Mouse (Mus musculus) kidney, adult 2 months (tissue): ENCODE data around the gene Col8a1. TPM values are rescaled to one million over a fixed set of nuclear protein-coding genes. Genes with fewer than 3 reads are reported as not detected.

ENCODE experiments used
- DNase-seq: peaks from one replicate; pipeline ENCODE4 v3.0.0; 2021
- H3K27ac ChIP-seq: fragments of 200-500 bp; 2 replicates; pipeline ENCODE4 v1.5.1; 2012; ENCODE audit warnings: low read depth, low read length, control low read depth, inconsistent platforms; ENCODE audit not compliant: insufficient read depth
- H3K27me3 ChIP-seq: fragments of 200-500 bp; replicated peaks from 2 replicates; pipeline ENCODE4 v1.6.1; 2012; ENCODE audit warnings: mild to moderate bottlenecking, moderate library complexity, low read length, inconsistent platforms; ENCODE audit not compliant: control insufficient read depth, insufficient read depth
- H3K36me3 ChIP-seq: fragments of 200-500 bp; 2 replicates; pipeline ENCODE4 v1.6.1; 2012; ENCODE audit warnings: mild to moderate bottlenecking, moderate library complexity, low read length, inconsistent platforms; ENCODE audit not compliant: control insufficient read depth, insufficient read depth
- H3K4me1 ChIP-seq: fragments of 200-500 bp; 2 replicates; pipeline ENCODE4 v1.6.1; 2011; ENCODE audit warnings: low read length; ENCODE audit not compliant: control insufficient read depth, insufficient read depth
- H3K4me3 ChIP-seq: fragments of 200-500 bp; 2 replicates; pipeline ENCODE4 v1.5.1; 2011; ENCODE audit warnings: mild to moderate bottlenecking, low read depth, low read length, control low read depth; ENCODE audit not compliant: insufficient read depth
- CTCF ChIP-seq: fragments of 200-500 bp; conservative IDR thresholded peaks from 2 replicates; pipeline ENCODE4 v1.5.1; 2011; ENCODE audit warnings: low read depth, mild to moderate bottlenecking, control low read depth, low read length, moderate library complexity, mixed read lengths; ENCODE audit not compliant: insufficient read depth, insufficient read length
- POLR2A ChIP-seq: fragments of 200-500 bp; IDR thresholded peaks from one replicate; pipeline ENCODE4 v1.6.1; 2011; ENCODE audit warnings: low read depth, low read length, control low read depth
- WGBS: fragments of 180-500 bp; shearing (Covaris S2); methylation state at CpG from one replicate; pipeline ENCODE4 v1.1.7; 2018; 5-methylcytosine and 5-hydroxymethylcytosine counted together
- polyA plus RNA-seq: library from polyadenylated mRNA; depleted of rRNA; stranded (reverse); fragments of >200 nt; gene quantifications from 2 replicates; pipeline ENCODE4 v1.2.3, GENCODE M21; 2012

The Col8a1 gene
- polyA plus RNA-seq, 1 experiment, result 2.1 TPM

DNA sequence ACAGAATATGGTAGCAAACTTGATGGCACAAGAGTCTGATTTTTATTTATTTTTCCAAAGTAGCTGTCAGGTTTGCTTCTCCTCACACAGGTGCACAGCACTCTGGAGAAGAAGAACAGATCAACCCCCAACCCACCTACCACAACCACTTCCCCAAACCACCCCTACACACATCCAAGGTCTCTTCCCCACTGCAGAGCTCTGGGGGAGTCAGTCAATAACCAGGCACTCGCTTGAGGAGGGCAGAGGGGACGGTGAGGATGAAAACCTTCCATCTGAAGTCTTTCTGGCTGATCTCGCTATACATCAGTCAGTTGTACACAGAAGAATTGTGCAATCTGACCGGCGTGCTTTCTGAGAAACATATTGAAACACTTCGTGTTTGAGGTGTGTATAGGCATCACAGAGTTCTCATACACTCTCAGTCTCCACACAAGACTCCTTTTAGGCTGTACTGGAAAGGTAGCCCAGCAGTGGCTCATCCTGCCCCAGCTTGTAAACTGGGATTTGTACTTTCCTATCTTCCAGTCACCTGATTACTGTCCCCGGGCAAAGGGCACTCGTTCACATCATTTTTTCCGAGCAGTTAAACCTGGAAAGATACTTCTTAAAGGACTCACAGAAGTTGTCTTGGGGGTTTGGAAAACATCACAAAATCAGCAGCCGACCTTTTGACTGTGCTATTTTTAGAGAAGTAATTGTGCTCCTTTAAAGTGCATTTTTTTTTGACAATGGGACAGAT lies 827 bp downstream of the Col8a1 start:
- Histone ChIP-seq H3K27me3 (no peaks in the 10 kb centered on the region), H3K4me1 (no peaks in the 10 kb centered on the region), H3K36me3 (no peaks in the 10 kb centered on the region), H3K27ac (0 out of 2 replicates have a peak overlapping the region, but pooled peaks have one; percentile 41), H3K4me3 (no peak overlapping the region)
- DNase-seq, result peak; percentile 48
- WGBS, result 47% methylated on average over 10 of the region's 10 CpGs
- no peak for TF ChIP-seq CTCF
- no peak for TF ChIP-seq POLR2A

GRCm38 (mm10) chr16:57750549-57750948 lies 4.0 kb downstream of the Col8a1 start:
- TF ChIP-seq CTCF, result no peak
- no peaks in the 10 kb centered on the region for H3K4me1 ChIP-seq
- DNase-seq, result no peak
- no peak overlapping the region for H3K4me3 ChIP-seq
- no peak overlapping the region for H3K27ac ChIP-seq
- no peaks in the 10 kb centered on the region for H3K36me3 ChIP-seq
- WGBS, result 58% methylated on average over 2 of the region's 2 CpGs
- no peaks in the 10 kb centered on the region for H3K27me3 ChIP-seq

GRCm38 (mm10) chr16:57748093-57748492 lies 6.4 kb downstream of the Col8a1 start:
- TF ChIP-seq POLR2A (no peak), CTCF (no peak)
- H3K4me3 ChIP-seq, result no peak overlapping the region
- DNase-seq, result peak; percentile 13
- H3K4me1 ChIP-seq, result no peaks in the 10 kb centered on the region
- WGBS, result 57% methylated on average over 3 of the region's 3 CpGs
- H3K36me3 ChIP-seq, result no peaks in the 10 kb centered on the region
- H3K27ac ChIP-seq, result no peak overlapping the region
- H3K27me3 ChIP-seq, result no peaks in the 10 kb centered on the region

DNA sequence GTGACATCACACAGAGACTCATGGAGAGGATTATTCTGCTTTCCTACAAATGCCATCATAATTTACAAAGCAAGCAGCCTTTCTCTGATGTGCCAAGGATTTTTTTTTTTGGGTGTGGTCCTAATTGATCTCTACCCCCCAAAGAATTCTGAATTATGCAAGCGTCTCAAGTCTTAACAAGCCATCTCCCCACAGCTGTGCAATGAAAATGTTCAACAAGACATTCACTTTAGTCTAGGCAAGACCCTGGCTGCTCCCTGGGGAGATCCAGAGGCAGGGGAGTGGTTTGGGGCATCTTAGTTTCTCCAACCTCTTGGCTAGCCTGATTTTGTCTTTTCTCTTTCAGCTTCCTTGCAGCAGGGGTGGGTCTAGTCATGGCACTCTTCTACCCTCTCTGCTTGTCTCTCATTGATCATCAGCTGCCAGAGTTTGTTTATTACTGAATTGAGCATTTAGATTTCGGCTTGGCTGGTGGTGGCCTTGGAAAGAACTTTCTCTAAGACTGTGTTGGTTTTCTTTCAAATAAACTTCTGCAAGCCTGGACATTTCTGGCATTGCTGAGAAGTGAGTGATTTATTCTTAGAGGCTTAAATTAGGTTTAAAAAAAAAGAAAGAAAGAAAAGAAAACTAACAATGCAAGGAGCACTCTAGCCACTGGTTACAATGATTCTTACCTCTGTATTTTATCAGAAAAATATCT lies 7.0 kb downstream of the Col8a1 start:
- TF ChIP-seq POLR2A (no peak), CTCF (no peak)
- H3K36me3 ChIP-seq, result no peaks in the 10 kb centered on the region
- H3K4me1 ChIP-seq, result no peaks in the 10 kb centered on the region
- H3K27me3 ChIP-seq, result no peaks in the 10 kb centered on the region
- H3K4me3 ChIP-seq, result no peak overlapping the region
- no peak for DNase-seq
- no peak overlapping the region for H3K27ac ChIP-seq
- 65% methylated on average over 2 of the region's 2 CpGs for WGBS

DNA sequence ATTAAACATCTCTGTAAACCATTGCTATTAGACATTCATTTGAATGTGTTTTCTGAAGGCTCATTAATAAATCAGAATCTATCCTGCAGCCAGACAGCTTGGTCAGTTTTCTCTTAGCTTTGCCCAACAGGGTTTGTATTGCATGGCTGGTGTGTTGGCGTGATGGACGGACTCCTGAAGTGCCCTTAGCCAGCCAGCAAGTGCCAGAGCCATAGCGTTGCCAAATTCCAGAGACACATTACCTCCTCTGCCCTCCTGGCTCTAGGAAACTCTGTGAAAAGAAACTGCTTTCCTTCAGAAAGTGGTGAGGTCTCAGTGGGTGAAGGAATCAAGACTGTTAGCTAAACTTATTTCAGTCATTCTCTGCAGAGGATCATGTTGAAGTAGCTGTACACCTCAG lies 14.4 kb downstream of the Col8a1 start:
- Histone ChIP-seq H3K36me3 (no peaks in the 10 kb centered on the region), H3K4me1 (no peaks in the 10 kb centered on the region), H3K27me3 (no peaks in the 10 kb centered on the region), H3K27ac (no peak overlapping the region), H3K4me3 (no peak overlapping the region)
- DNase-seq, result no peak
- TF ChIP-seq POLR2A (no peak), CTCF (no peak)
- 80% methylated on average over 3 of the region's 3 CpGs for WGBS

DNA sequence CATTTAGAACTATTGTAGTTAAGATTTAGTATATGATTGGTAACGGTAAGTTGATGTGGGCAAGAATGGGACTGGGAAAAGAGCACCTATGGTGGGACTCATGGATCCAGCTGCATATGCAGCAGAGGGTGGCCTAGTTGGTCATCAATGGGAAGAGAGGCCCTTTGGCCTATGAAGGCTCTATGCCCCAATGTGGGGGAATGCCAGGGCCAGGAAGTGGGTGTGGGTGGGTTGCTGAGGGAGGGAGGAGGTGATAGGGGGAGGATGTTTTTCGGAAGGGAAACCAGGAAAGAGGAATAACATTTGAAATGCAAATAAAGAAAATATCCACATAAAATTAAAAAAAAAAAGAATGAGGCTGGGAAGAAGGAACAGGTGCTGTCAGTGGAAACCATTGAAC lies 19.6 kb downstream of the Col8a1 start:
- Histone ChIP-seq H3K4me1 (no peaks in the 10 kb centered on the region), H3K27ac (no peak overlapping the region), H3K4me3 (no peak overlapping the region), H3K36me3 (no peaks in the 10 kb centered on the region), H3K27me3 (no peaks in the 10 kb centered on the region)
- TF ChIP-seq CTCF (no peak), POLR2A (no peak)
- DNase-seq, result no peak
- WGBS, result 91% methylated on average over 2 of the region's 2 CpGs

- Histone ChIP-seq H3K36me3 (no peaks in the 10 kb centered on the region), H3K4me1 (no peaks in the 10 kb centered on the region), H3K27ac (no peak overlapping the region), H3K27me3 (no peaks in the 10 kb centered on the region), H3K4me3 (no peak overlapping the region)
- 66% methylated on average over 1 of the region's 1 CpGs for WGBS
- TF ChIP-seq CTCF, result no peak
- no peak for TF ChIP-seq POLR2A
- DNase-seq, result no peak
These were observed 21.0 kb downstream of the Col8a1 start for GRCm38 (mm10) chr16:57733545-57733944.
